Mouse (Mus musculus) forebrain, embryonic 14.5 days (tissue): ENCODE results near the gene Vars. TPM values are rescaled to one million over a fixed set of nuclear protein-coding genes. Genes with fewer than 3 reads are reported as not detected.

Experiments
- ATAC-seq: fragments of 200-750 bp; cut with Nextera tagmentation; 2 replicates; pipeline ENCODE4 v1.8.0; 2017; ENCODE audit warnings: mild to moderate bottlenecking, moderate library complexity
- DNase-seq: peaks from one replicate; pipeline ENCODE4 v3.0.0-alpha.2; 2015; ENCODE audit warnings: low spot score
- H3K27ac ChIP-seq: fragments of 300-500 bp; sonication (generic); 2 replicates; pipeline ENCODE4 v1.5.1; 2014; ENCODE audit warnings: low read depth, mild to moderate bottlenecking, control low read depth, low read length, moderate library complexity
- H3K27me3 ChIP-seq: fragments of 300-500 bp; sonication (generic); replicated peaks from 2 replicates; pipeline ENCODE4 v1.6.1; 2014; ENCODE audit warnings: low read length, control low read depth, mixed read lengths; ENCODE audit not compliant: control insufficient read depth, insufficient read depth
- H3K36me3 ChIP-seq: fragments of 300-500 bp; sonication (generic); 2 replicates; pipeline ENCODE4 v1.6.1; 2014; ENCODE audit warnings: low read length, control low read depth; ENCODE audit not compliant: control insufficient read depth, insufficient read depth
- H3K4me1 ChIP-seq: fragments of 300-500 bp; sonication (generic); 2 replicates; pipeline ENCODE4 v1.6.1; 2014; ENCODE audit warnings: antibody characterized with exemption, low read length, control low read depth; ENCODE audit not compliant: control insufficient read depth, insufficient read depth
- H3K4me2 ChIP-seq: fragments of 300-500 bp; sonication (generic); 2 replicates; pipeline ENCODE4 v1.6.1; 2014; ENCODE audit warnings: mild to moderate bottlenecking, control low read depth, low read length
- H3K4me3 ChIP-seq: fragments of 300-500 bp; sonication (generic); 2 replicates; pipeline ENCODE4 v1.5.1; 2014; ENCODE audit warnings: low read depth, low read length, control low read depth
- H3K9ac ChIP-seq: fragments of 300-500 bp; sonication (generic); 2 replicates; pipeline ENCODE4 v1.6.1; 2014; ENCODE audit warnings: mild to moderate bottlenecking, low read length, control low read depth, moderate library complexity
- H3K9me3 ChIP-seq: fragments of 300-500 bp; sonication (generic); replicated peaks from 2 replicates; pipeline ENCODE4 v1.6.1; 2016; ENCODE audit warnings: low read length, control low read depth, mixed read lengths; ENCODE audit not compliant: control insufficient read depth
- WGBS: fragments of 180-500 bp; shearing (Covaris S2); extraction: QIAGEN DNeasy Blood & Tissue Kit; methylation state at CpG from one replicate; pipeline ENCODE4 v1.1.7; 2014; 5-methylcytosine and 5-hydroxymethylcytosine counted together
- polyA plus RNA-seq: library from polyadenylated mRNA; unstranded; fragments of >200 nt; fragmentation: Nextera tagmentation; extraction: Ambion mirVana; gene quantifications from 2 replicates; pipeline ENCODE4 v1.2.1, GENCODE M21; 2014

The Vars gene
- polyA plus RNA-seq, 1 experiment from 2014 or later, result 42.4 TPM

DNA sequence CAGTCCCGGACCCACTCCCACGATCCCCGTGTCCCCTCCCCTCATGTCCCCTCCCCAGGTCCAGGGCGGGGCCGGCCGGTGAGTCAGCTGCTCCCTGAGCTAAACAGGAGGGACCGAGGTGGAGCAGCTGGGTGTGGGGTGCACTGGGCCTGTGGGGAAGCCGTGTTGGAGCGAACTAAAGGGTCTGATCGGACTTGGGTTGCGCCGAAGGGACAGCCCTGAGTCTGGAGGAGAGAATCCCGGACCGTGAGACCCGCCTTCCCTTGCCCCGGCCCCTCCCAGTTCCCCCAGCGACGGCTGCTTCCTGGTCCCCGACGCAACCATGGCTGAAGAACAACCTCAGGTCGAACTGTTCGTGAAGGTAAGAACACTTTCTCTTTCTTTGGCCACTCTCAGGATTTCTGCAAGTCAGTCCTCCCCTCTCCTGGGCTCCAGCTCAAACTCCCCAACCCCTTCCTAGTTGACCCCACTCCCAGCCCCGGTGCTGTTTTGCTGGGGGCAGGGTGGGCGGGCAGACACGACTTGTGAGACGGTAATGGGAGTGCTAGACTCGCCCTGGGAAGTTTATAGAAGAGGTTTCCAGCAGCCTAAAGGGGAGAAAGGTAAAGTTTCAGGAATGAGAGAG is 49.5 kb downstream of the Vars start:
- peak; percentile 58 for DNase-seq
- H3K4me1 ChIP-seq, result peaks cover 24% of the 10 kb centered on the region
- ATAC-seq, result 0 out of 2 replicates have a peak, but pooled peaks have one; percentile 8

DNA sequence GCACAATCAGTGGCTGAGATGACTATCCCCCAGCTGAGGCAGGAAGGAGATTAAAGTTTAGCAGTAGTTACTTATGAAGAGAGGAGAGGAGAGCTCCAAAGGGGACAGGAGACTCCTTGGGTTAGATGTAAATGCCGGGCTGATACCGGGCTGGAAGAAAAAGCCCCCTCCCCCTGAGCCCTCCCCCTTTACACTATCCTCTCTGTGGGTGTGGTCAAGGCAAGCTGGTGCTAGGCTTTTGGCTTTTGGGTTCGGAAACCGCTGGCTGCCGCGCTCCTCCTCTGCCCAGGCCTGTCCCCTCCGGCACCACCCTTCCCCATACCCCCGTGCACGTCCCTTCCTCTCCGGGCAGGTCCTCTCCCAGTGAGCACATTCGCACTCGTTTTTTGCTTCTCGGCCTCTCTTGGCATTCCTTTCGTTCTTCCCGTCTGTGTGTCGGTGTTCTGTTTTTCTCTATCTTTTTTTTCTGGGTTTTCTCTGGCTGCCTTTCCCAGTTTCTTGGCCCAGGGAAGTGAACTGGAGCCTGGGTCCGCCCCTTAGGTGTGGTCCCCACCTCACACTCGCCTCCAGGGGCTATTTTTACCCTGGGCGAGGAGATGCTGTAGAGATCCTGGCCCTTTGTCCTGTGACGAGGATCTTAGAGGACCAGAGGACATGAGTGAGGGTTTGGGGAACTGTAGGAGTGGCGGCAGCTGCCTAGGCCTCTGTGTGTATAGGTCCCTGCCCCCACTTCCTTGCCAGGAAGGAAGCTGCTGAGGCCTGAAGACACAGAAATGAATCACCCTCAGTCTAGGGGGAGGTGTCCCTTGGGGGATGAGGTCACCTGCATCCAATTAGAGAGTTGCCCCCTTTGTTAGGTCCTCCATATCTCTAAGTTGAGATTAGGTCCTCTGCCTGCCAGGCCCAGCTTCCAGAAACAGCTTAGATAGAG is 50.6 kb downstream of the Vars start:
- H3K9me3 ChIP-seq, result no peaks in the 10 kb centered on the region
- H3K36me3 ChIP-seq, result peaks cover 34% of the 10 kb centered on the region
- DNase-seq (peak; percentile 70), ATAC-seq (peak; percentile 52)
- peaks cover 20% of the 10 kb centered on the region for H3K4me1 ChIP-seq
- H3K27me3 ChIP-seq, result no peaks in the 10 kb centered on the region
- H3K9ac ChIP-seq, result peak overlapping the region; percentile 68
- H3K27ac ChIP-seq, result peak overlapping the region; percentile 86
- H3K4me2 ChIP-seq, result peak overlapping the region; percentile 71
- H3K4me3 ChIP-seq, result peak overlapping the region; percentile 37
- WGBS, result 2% methylated on average over 21 of the region's 21 CpGs

More for the DNA sequence above, 49.5 kb downstream of the Vars start:
- H3K9me3 ChIP-seq, result no peaks in the 10 kb centered on the region
- peaks cover 22% of the 10 kb centered on the region for H3K36me3 ChIP-seq
- H3K4me2 ChIP-seq, result peak overlapping the region; percentile 71
- no peaks in the 10 kb centered on the region for H3K27me3 ChIP-seq
- peak overlapping the region; percentile 62 for H3K9ac ChIP-seq
- H3K27ac ChIP-seq, result peak overlapping the region; percentile 86
- peak overlapping the region; percentile 37 for H3K4me3 ChIP-seq
- WGBS, result under 1% methylated on average over 27 of the region's 27 CpGs

DNA sequence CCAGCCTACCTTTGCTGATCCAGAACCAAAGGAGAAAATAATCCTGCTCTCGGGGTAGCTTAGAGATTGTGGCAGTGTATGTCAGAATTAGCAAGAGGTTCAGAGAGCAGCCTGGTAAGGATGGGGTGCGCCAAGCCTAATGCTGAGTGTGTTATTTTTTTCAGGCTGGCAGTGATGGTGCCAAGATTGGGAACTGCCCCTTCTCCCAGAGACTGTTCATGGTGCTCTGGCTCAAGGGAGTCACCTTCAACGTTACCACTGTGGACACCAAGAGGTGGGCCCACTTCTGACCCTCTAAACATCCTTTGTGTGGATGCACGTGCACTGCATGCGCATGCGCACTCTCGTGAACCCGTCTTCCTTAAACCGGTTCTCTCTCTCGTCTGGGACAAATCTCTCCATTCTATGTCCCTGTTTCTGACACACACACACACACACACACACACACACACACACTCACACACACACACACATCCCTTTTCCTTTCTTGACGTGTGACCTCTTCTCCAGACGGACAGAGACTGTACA is 51.5 kb downstream of the Vars start:
- Histone ChIP-seq H3K36me3 (peaks cover 40% of the 10 kb centered on the region), H3K27ac (peak overlapping the region; percentile 86), H3K4me2 (peak overlapping the region; percentile 71), H3K27me3 (no peaks in the 10 kb centered on the region), H3K9ac (peak overlapping the region; percentile 68), H3K4me1 (peaks cover 20% of the 10 kb centered on the region), H3K9me3 (no peaks in the 10 kb centered on the region), H3K4me3 (peak overlapping the region; percentile 37)
- ATAC-seq (no peak), DNase-seq (no peak)
- WGBS, result 82% methylated on average over 12 of the region's 12 CpGs

DNA sequence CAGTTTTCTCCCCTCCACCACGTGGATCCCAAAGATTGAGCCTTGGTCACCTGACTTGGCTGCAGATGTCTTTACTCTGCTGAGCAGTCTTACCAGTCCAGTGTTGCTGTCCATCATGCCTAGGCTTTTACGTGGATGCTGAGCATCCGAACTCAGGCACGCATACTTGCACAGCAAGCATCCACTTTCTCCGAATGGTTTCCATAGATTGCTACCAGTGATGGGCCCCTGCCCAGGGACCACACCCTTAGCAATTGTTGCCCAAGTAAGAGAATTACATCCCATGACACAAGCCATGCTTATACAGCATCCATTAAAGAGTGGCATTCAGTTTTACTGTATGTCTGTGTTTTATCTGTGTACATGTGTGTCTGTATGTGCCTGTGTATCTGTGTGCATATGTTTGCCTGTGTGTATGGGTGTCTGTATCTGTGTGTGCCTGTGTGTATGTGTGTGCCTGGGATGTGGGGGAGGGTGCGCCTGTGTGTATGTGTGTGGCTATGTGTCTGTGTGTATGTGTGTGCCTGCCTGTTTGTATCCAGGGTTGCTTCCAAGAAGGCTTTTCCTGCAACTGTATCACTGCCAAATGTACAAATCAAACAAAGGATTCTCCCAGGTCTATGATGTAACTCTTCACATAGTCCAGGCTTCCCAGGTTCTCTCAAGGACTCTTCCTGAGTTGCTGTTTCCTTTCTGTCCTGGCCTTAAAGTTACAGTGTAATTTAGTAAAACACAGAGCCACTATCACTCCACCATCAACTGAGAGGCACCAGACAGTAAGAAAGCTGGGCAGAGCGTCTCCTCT is 55.1 kb downstream of the Vars start:
- DNase-seq (no peak), ATAC-seq (no peak)
- Histone ChIP-seq H3K9ac (no peak overlapping the region), H3K4me3 (no peak overlapping the region), H3K4me1 (peaks cover 24% of the 10 kb centered on the region), H3K27ac (no peak overlapping the region), H3K27me3 (no peaks in the 10 kb centered on the region), H3K4me2 (no peak overlapping the region), H3K36me3 (peaks cover 56% of the 10 kb centered on the region), H3K9me3 (no peaks in the 10 kb centered on the region)
- WGBS, result 95% methylated on average over 7 of the region's 7 CpGs

DNA sequence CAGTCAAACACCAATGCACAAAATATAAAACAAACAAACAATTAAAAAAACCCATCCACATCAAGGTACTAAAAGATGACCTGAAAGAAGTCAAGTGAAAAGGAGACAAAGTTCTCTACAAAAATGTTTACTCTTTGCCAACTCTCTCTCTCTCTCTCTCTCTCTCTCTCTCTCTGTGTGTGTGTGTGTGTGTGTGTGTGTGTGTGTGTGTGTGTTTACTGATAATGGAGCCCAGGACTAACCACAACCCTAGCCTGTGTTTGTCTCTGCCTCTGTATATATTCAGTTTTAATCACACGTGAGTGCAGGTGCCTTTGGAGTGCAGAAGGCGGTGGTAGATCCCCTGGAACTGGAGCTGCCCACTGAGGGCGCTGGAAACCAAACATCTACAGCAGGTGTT is 56.3 kb downstream of the Vars start:
- Histone ChIP-seq H3K27ac (no peak overlapping the region), H3K4me1 (peaks cover 16% of the 10 kb centered on the region), H3K36me3 (peaks cover 66% of the 10 kb centered on the region), H3K9me3 (no peaks in the 10 kb centered on the region), H3K27me3 (no peaks in the 10 kb centered on the region), H3K4me3 (no peak overlapping the region), H3K4me2 (no peak overlapping the region), H3K9ac (no peak overlapping the region)
- ATAC-seq (no peak), DNase-seq (no peak)
- 83% methylated on average over 3 of the region's 3 CpGs for WGBS

DNA sequence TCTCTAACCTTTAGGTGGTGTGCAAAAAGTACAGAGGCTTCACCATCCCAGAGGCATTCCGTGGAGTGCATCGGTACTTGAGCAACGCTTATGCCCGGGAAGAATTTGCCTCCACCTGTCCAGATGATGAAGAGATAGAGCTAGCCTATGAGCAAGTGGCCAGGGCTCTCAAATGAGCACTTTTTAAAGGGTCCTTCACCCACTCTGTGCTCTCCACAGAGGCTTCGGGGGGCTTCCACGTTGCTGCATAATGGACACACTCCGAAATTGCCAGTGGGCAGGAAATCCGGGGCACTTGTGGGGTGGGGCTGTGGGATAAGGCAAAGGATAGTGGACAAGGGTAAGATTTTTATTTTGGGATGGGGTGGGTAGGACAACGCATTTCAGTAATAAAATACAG is 57.5 kb downstream of the Vars start:
- peak overlapping the region; percentile 70; the same call in 1 of the 2 replicates for H3K4me3 ChIP-seq
- no peak for ATAC-seq
- no peaks in the 10 kb centered on the region for H3K27me3 ChIP-seq
- no peak for DNase-seq
- H3K9me3 ChIP-seq, result no peaks in the 10 kb centered on the region
- H3K4me2 ChIP-seq, result peak overlapping the region; percentile 94
- peak overlapping the region; percentile 89 for H3K9ac ChIP-seq
- peak overlapping the region; percentile 93; the same call in 1 of the 2 replicates for H3K27ac ChIP-seq
- H3K36me3 ChIP-seq, result peaks cover 68% of the 10 kb centered on the region
- 75% methylated on average over 9 of the region's 9 CpGs for whole genome bisulfite sequencing
- H3K4me1 ChIP-seq, result peaks cover 13% of the 10 kb centered on the region

DNA sequence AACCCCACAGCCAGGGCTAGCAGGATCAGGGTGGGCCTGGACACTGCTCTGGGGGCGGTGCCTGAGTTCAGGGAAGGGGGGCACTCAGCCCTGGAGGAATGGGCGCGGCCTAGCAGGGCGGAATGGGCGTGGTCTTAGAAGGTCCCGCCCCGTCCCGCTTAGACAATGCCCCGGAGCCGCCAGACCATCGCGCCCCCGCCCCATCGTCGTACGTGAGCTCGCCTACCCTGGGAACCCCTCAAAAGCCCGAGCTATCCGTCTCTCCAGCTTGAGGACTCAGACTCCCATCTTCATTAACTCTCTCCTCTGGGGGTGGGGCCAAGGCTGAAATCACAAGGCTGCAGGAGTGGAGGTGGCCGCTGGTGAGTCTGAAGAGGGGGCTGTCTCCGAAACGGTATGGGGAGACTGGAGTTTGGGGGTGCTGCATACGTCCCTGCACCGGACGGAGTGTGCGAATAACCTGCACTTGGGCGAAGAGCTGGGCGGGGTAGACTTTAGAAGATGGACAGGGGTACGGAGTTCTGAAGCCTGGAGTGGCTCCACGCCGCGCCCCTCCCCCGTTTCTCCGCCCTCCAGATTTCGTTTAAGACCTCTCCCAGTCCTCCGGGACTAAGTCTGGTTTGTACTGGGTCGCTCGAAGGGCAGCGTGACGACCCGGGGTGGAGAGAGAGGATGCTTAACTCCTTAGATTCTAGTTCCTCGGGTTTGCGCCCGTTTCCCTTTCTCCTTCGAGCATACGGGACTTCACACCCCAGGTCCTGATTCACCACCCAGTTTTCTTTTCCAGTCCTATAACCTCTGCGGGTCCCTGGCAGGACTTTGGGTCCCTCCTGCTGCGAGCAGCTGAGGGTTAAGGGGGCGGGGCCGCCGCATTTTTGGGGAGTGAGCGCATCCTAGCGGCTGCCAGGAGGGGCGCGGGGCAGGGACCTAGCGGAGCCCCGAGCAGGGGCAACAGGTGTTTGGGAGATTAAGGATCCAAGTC is 58.4 kb downstream of the Vars start, which contains the start of gene Ddah2:
Gene Ddah2, plus strand, starts transcription at position 125 of the 982 bp plus-strand sequence.
- Histone ChIP-seq H3K4me2 (peak within 1 kb of the TSS; percentile 94), H3K4me1 (peaks cover 13% of the 10 kb centered on the region), H3K9me3 (no peaks in the 10 kb centered on the region), H3K4me3 (peak within 1 kb of the TSS; percentile 70), H3K9ac (peak within 1 kb of the TSS; percentile 89), H3K27me3 (0 out of 2 replicates have a peak, but pooled peaks cover 5% of the 10 kb centered on the region), H3K36me3 (peaks cover 64% of the 10 kb centered on the region), H3K27ac (peak within 1 kb of the TSS; percentile 93)
- under 1% methylated on average over 57 of the region's 57 CpGs for WGBS
- DNase-seq, result peak; percentile 95
- peak; percentile 92 for ATAC-seq
